Mouse (Mus musculus) naive thymus-derived CD4-positive, alpha-beta T cell, adult 2 months (primary cell): ENCODE measurements around the gene Gm13694.
"Not testable (repeated sequence)": the region's sequence is repeated elsewhere in the genome, so short reads cannot be mapped to it uniquely, and the experiment has no call there.

Source experiments
- DNase-seq: peaks from one replicate; pipeline ENCODE4 v3.0.0-alpha.2; 2011; ENCODE audit warnings: low read depth

Gm13694 gene

GRCm38 (mm10) chr2:83978633-83979032 lies at the start of gene Gm13694:
TSS of gene Gm13694 (plus strand) at chr2:83978933.
- not testable (repeated sequence) for DNase-seq

GRCm38 (mm10) chr2:83929478-83930088 lies 49.1 kb upstream of the Gm13694 start:
- peak; percentile 73 for DNase-seq

GRCm38 (mm10) chr2:83940931-83941361 lies 37.8 kb upstream of the Gm13694 start, which contains the start of gene Zswim2:
TSS of gene Zswim2 (minus strand) at chr2:83941228.
- DNase-seq, result peak; percentile 35

- no peak for DNase-seq
Measured at GRCm38 (mm10) chr2:83941378-83941777, 37.4 kb upstream of the Gm13694 start.

GRCm38 (mm10) chr2:83941792-83942191 lies 36.9 kb upstream of the Gm13694 start:
- DNase-seq, result no peak

- DNase-seq, result not testable (repeated sequence)
Measured at GRCm38 (mm10) chr2:83955393-83955792, 23.3 kb upstream of the Gm13694 start, which contains the start of gene Gm13698. TSS of gene Gm13698 (plus strand) at chr2:83955693.

GRCm38 (mm10) chr2:83961203-83961602 lies 17.5 kb upstream of the Gm13694 start, which contains the start of gene Gm13693:
TSS of gene Gm13693 (plus strand) at chr2:83961503.
- not testable (repeated sequence) for DNase-seq

GRCm38 (mm10) chr2:83967013-83967412 lies 11.7 kb upstream of the Gm13694 start, which contains the start of gene Gm13695:
TSS of gene Gm13695 (plus strand) at chr2:83967313.
- DNase-seq, result not testable (repeated sequence)

- DNase-seq, result not testable (repeated sequence)
Measured at GRCm38 (mm10) chr2:83972823-83973222, 5.9 kb upstream of the Gm13694 start, which contains the start of gene Gm13696. TSS of gene Gm13696 (plus strand) at chr2:83973123.

- not testable (repeated sequence) for DNase-seq
Measured at GRCm38 (mm10) chr2:83984443-83984842, 5.7 kb downstream of the Gm13694 start, which contains the start of gene Gm13697. TSS of gene Gm13697 (plus strand) at chr2:83984743.

- DNase-seq, result not testable (repeated sequence)
Measured at GRCm38 (mm10) chr2:83990253-83990652, 11.5 kb downstream of the Gm13694 start, which contains the start of gene Gm13691. TSS of gene Gm13691 (plus strand) at chr2:83990553.

GRCm38 (mm10) chr2:83993639-83994255 lies 15.0 kb downstream of the Gm13694 start:
- DNase-seq, result peak; percentile 90

- DNase-seq, result not testable (repeated sequence)
Measured at GRCm38 (mm10) chr2:83994526-83994925, 15.8 kb downstream of the Gm13694 start.

GRCm38 (mm10) chr2:84008913-84009312 lies 30.2 kb downstream of the Gm13694 start:
- DNase-seq, result no peak

GRCm38 (mm10) chr2:84009818-84010217 lies 31.1 kb downstream of the Gm13694 start:
- DNase-seq, result no peak

- DNase-seq, result no peak
Measured at GRCm38 (mm10) chr2:84014572-84014971, 35.8 kb downstream of the Gm13694 start.

GRCm38 (mm10) chr2:84016291-84016690 lies 37.6 kb downstream of the Gm13694 start:
- peak; percentile 86 for DNase-seq

- DNase-seq, result peak; percentile 23
Measured at GRCm38 (mm10) chr2:84018330-84018729, 39.6 kb downstream of the Gm13694 start.

- DNase-seq, result peak; percentile 65
Measured at GRCm38 (mm10) chr2:84019519-84020305, 41.0 kb downstream of the Gm13694 start.

- no peak for DNase-seq
Measured at GRCm38 (mm10) chr2:84021930-84022329, 43.2 kb downstream of the Gm13694 start.

GRCm38 (mm10) chr2:84022905-84023304 lies 44.2 kb downstream of the Gm13694 start:
- no peak for DNase-seq

- no peak for DNase-seq
Measured at GRCm38 (mm10) chr2:84023319-84023718, 44.6 kb downstream of the Gm13694 start.
